Mouse (Mus musculus) E14TG2a.4 (cell line): ENCODE measurements at regions not wholly inside any gene's neighbourhood (a gene's known extent, or its start where the extent isn't known, plus 50 kb on each side); places are given as distances from the start of the nearest gene placed in this dataset.

Experiments
- CTCF ChIP-seq: conservative IDR thresholded peaks from 2 replicates; pipeline ENCODE4 v1.5.1; 2014; ENCODE audit warnings: low read length
- NANOG ChIP-seq: IDR thresholded peaks from 2 replicates; pipeline ENCODE4 v1.6.1; 2014; ENCODE audit warnings: borderline replicate concordance, low read length, mixed read lengths

DNA sequence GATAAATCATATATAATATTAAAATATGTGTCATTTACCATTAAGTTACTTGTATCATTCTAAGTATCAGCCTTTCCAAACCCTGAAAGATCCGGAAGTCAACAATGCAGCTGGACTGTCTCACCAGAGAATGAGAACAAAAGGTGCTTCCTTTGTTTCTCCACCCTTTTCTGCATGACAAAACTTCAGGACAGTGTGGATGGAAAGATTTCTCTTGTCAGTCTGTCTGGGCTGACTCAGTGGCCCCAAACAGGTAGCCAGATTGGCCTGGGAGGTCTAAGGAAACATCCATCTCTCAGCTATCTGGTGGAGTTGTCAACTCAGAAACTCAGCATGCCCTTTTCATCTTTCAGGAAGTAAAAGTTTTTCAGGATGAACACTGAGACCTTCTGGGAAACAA is 79.7 kb upstream of the Sp8 start:
- no peak for TF ChIP-seq CTCF
- TF ChIP-seq NANOG, result no peak; the same call in 1 of the 2 replicates
